Mouse (Mus musculus) hindbrain, postnatal 0 days (tissue): ENCODE measurements around the gene Plk5. TPM values are rescaled to one million over a fixed set of nuclear protein-coding genes. Genes with fewer than 3 reads are reported as not detected.

Experiments used
- ATAC-seq: fragments of 200-750 bp; cut with Nextera tagmentation; 2 replicates; pipeline ENCODE4 v1.8.0; 2017; ENCODE audit warnings: mild to moderate bottlenecking, moderate TSS enrichment, moderate library complexity
- DNase-seq: peaks from one replicate; pipeline ENCODE4 v3.0.0-alpha.2; 2015; ENCODE audit warnings: low spot score
- H3K27ac ChIP-seq: fragments of 300-500 bp; sonication (generic); 2 replicates; pipeline ENCODE4 v1.5.1; 2014; ENCODE audit warnings: mild to moderate bottlenecking
- H3K27me3 ChIP-seq: fragments of 300-500 bp; sonication (generic); 2 replicates; pipeline ENCODE4 v1.6.1; 2014; ENCODE audit warnings: low read length, mixed read lengths; ENCODE audit not compliant: insufficient read depth
- H3K36me3 ChIP-seq: fragments of 300-500 bp; sonication (generic); 2 replicates; pipeline ENCODE4 v1.6.1; 2014; ENCODE audit warnings: low read length, mixed read lengths; ENCODE audit not compliant: insufficient read depth
- H3K4me1 ChIP-seq: fragments of 300-500 bp; sonication (generic); 2 replicates; pipeline ENCODE4 v1.6.1; 2014; ENCODE audit warnings: antibody characterized with exemption, low read length, mixed read lengths; ENCODE audit not compliant: insufficient read depth
- H3K4me2 ChIP-seq: fragments of 300-500 bp; sonication (generic); 2 replicates; pipeline ENCODE4 v1.6.1; 2014; ENCODE audit warnings: low read depth, mild to moderate bottlenecking, low read length, moderate library complexity, mixed read lengths
- H3K4me3 ChIP-seq: fragments of 300-500 bp; sonication (generic); 2 replicates; pipeline ENCODE4 v1.5.1; 2014; ENCODE audit warnings: low read length
- H3K9ac ChIP-seq: fragments of 300-500 bp; sonication (generic); replicated peaks from 2 replicates; pipeline ENCODE4 v1.6.1; 2014; ENCODE audit warnings: mild to moderate bottlenecking, low read length, moderate library complexity, mixed read lengths
- H3K9me3 ChIP-seq: fragments of 300-500 bp; sonication (generic); 2 replicates; pipeline ENCODE4 v1.6.1; 2016; ENCODE audit warnings: low read length, mixed read lengths
- CTCF ChIP-seq: IDR thresholded peaks from 2 replicates; pipeline ENCODE4 v1.5.1; 2016; ENCODE audit warnings: antibody characterized with exemption, control low read depth, low read depth
- WGBS: fragments of 180-500 bp; shearing (Covaris S2); extraction: QIAGEN DNeasy Blood & Tissue Kit; methylation state at CpG from one replicate; pipeline ENCODE4 v1.1.7; 2014; 5-methylcytosine and 5-hydroxymethylcytosine counted together
- polyA plus RNA-seq: library from polyadenylated mRNA; unstranded; fragments of >200 nt; fragmentation: Nextera tagmentation; extraction: Ambion mirVana; gene quantifications from 2 replicates; pipeline ENCODE4 v1.2.1, GENCODE M21; 2015
- total RNA-seq: library from RNA; depleted of rRNA; stranded (reverse); fragments of >200 nt; gene quantifications from 2 replicates; pipeline ENCODE4 v1.2.3, GENCODE M21; 2014

Gene Plk5
- total and polyA plus RNA-seq, 2 experiments from 2014 or later: 8.9 to 15.7 TPM

- 5% methylated on average over 76 of the region's 94 CpGs for WGBS
- H3K4me2 ChIP-seq: peak overlapping the region; percentile 99
- no peak for TF ChIP-seq CTCF
- H3K4me1 ChIP-seq: peaks cover 26% of the 10 kb centered on the region
- H3K36me3 ChIP-seq: peaks cover 17% of the 10 kb centered on the region
- H3K9me3 ChIP-seq: no peaks in the 10 kb centered on the region
- peak overlapping the region; percentile 98 for H3K9ac ChIP-seq
- no peak for ATAC-seq
- peak overlapping the region; percentile 95 for H3K4me3 ChIP-seq
- peak; percentile 46 for DNase-seq
- H3K27ac ChIP-seq: peak overlapping the region; percentile 98
- no peaks in the 10 kb centered on the region for H3K27me3 ChIP-seq
These were observed 30.6 kb downstream of the Plk5 start for GRCm38 (mm10) chr10:80386735-80387471.

GRCm38 (mm10) chr10:80387522-80387959 lies 31.3 kb downstream of the Plk5 start, which contains the start of gene Mex3d:
TSS of gene Mex3d (minus strand) at chr10:80387659.
- Histone ChIP-seq H3K27ac (peak within 1 kb of the TSS; percentile 98), H3K4me2 (peak within 1 kb of the TSS; percentile 99), H3K36me3 (peaks cover 19% of the 10 kb centered on the region; the same call in 1 of the 2 replicates), H3K27me3 (no peaks in the 10 kb centered on the region), H3K9me3 (no peaks in the 10 kb centered on the region), H3K9ac (peak within 1 kb of the TSS; percentile 98), H3K4me1 (peaks cover 26% of the 10 kb centered on the region), H3K4me3 (peak within 1 kb of the TSS; percentile 95)
- no peak for TF ChIP-seq CTCF
- ATAC-seq: peak; percentile 61
- 3% methylated on average over 14 of the region's 61 CpGs for WGBS
- peak; percentile 95 for DNase-seq

GRCm38 (mm10) chr10:80388731-80389130 lies 32.5 kb downstream of the Plk5 start:
- no peak overlapping the region for H3K9ac ChIP-seq
- no peak for ATAC-seq
- H3K4me3 ChIP-seq: no peak overlapping the region
- WGBS: 38% methylated on average over 2 of the region's 2 CpGs
- H3K9me3 ChIP-seq: no peaks in the 10 kb centered on the region
- peaks cover 23% of the 10 kb centered on the region; the same call in 1 of the 2 replicates for H3K36me3 ChIP-seq
- no peaks in the 10 kb centered on the region for H3K27me3 ChIP-seq
- H3K27ac ChIP-seq: no peak overlapping the region
- no peak for DNase-seq
- TF ChIP-seq CTCF: no peak
- peaks cover 18% of the 10 kb centered on the region for H3K4me1 ChIP-seq
- no peak overlapping the region for H3K4me2 ChIP-seq

- Histone ChIP-seq H3K4me3 (no peak overlapping the region), H3K9me3 (no peaks in the 10 kb centered on the region), H3K27ac (no peak overlapping the region), H3K36me3 (peaks cover 28% of the 10 kb centered on the region; the same call in 1 of the 2 replicates), H3K4me1 (peaks cover 13% of the 10 kb centered on the region), H3K27me3 (no peaks in the 10 kb centered on the region), H3K9ac (no peak overlapping the region), H3K4me2 (no peak overlapping the region)
- WGBS: 75% methylated on average over 4 of the region's 4 CpGs
- ATAC-seq: no peak
- DNase-seq: no peak
- TF ChIP-seq CTCF: no peak
These were observed 33.0 kb downstream of the Plk5 start for GRCm38 (mm10) chr10:80389185-80389708.

- H3K4me1 ChIP-seq: peaks cover 6% of the 10 kb centered on the region; the same call in 1 of the 2 replicates
- no peaks in the 10 kb centered on the region for H3K9me3 ChIP-seq
- no peaks in the 10 kb centered on the region for H3K27me3 ChIP-seq
- WGBS: 85% methylated on average over 9 of the region's 9 CpGs
- no peak overlapping the region for H3K4me2 ChIP-seq
- H3K9ac ChIP-seq: no peak overlapping the region
- no peak overlapping the region for H3K4me3 ChIP-seq
- ATAC-seq (no peak), DNase-seq (no peak)
- peaks cover 38% of the 10 kb centered on the region; the same call in 1 of the 2 replicates for H3K36me3 ChIP-seq
- no peak overlapping the region for H3K27ac ChIP-seq
- TF ChIP-seq CTCF: no peak
These were observed 34.4 kb downstream of the Plk5 start for GRCm38 (mm10) chr10:80390697-80391096.

- Histone ChIP-seq H3K4me2 (no peak overlapping the region), H3K4me3 (no peak overlapping the region), H3K9me3 (no peaks in the 10 kb centered on the region), H3K4me1 (peaks cover 15% of the 10 kb centered on the region; the same call in 1 of the 2 replicates), H3K27ac (no peak overlapping the region), H3K36me3 (peaks cover 38% of the 10 kb centered on the region; the same call in 1 of the 2 replicates), H3K9ac (no peak overlapping the region), H3K27me3 (no peaks in the 10 kb centered on the region)
- DNase-seq (no peak), ATAC-seq (no peak)
- TF ChIP-seq CTCF: no peak
- 94% methylated on average over 5 of the region's 5 CpGs for WGBS
These were observed 36.4 kb downstream of the Plk5 start for GRCm38 (mm10) chr10:80392687-80393086.
